In the genomic region with DNA sequence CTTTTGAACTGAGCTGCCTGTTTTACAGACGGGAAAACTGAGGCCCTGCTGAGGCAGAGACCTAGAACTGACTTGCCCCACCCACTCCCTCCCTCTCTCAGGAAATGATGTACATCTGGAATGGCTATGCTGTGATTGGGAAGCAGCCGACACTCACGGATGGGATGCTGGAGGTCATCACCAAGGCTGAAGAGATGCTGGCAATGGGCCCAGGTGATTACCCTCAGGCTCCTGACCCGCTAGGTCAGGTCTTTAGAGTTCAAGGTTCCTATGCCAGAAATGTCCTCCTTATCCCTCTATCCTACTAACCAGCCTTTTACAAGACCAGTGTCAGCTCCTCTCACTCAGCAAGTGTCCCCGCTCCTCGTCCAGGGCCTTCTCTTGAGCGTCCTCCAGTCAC, we compare ENCODE assay signal across 16 mouse cellular contexts. TPM values are rescaled to one million over a fixed set of nuclear protein-coding genes. Genes with fewer than 3 reads are reported as not detected.
DNase-seq lines count a peak whose midpoint lies in the region; ATAC-seq and TF ChIP-seq lines count a peak whose summit lies in the region.
"Had no signal": no experiment of that assay in that cellular context is flagged by ENCODE, and none has a peak within 500 bp of the region (broad histone marks: within the 10 kb centered on the region; RNA-seq: fewer than 3 reads in every experiment).

No protein-coding gene starts in this region.

- no peak for TF ChIP-seq CTCF in cerebellum, adult 2 months (IDR thresholded peaks at IDR 0.05; ENCODE audit: borderline replicate concordance, insufficient read depth, low read depth, low read length)

- no peak overlapping the region for H3K4me2 ChIP-seq in neural tube, embryonic 15.5 days
- H3K4me2 ChIP-seq in hindbrain, embryonic 14.5 days (replicated peaks), result no peak overlapping the region

- TF ChIP-seq POLR2A in cerebellum, adult 2 months (IDR thresholded peaks at IDR 0.05; ENCODE audit: borderline replicate concordance, insufficient read depth, low read length), result no peak

- no peaks in the 10 kb centered on the region for H3K36me3 ChIP-seq in neural tube, embryonic 15.5 days
- H3K36me3 ChIP-seq in hindbrain, embryonic 14.5 days (replicated peaks; ENCODE audit: control insufficient read depth, insufficient read depth), result 0 out of 2 replicates have a peak, but pooled peaks cover 3% of the 10 kb centered on the region

- H3K9ac ChIP-seq in neural tube, embryonic 15.5 days (replicated peaks), result no peak overlapping the region
- H3K9ac ChIP-seq in hindbrain, embryonic 14.5 days, result no peak overlapping the region

- peak in 1 of 2 experiments; percentile 25 for DNase-seq in cerebellum, adult 2 months
- no peak for DNase-seq in cerebellum, adult 9-11 months
- DNase-seq in kidney, adult 11 months, result peak; percentile 25
- DNase-seq in kidney, adult 18-20 months, result no peak
- peak; percentile 10 for DNase-seq in neural tube, embryonic 10.5 days (ENCODE audit: extremely low spot score, low spot score)
- no peak for DNase-seq in hindbrain, embryonic 14.5 days (ENCODE audit: low spot score)
- no peak for DNase-seq in retina, embryonic 14.5 days (ENCODE audit: low spot score)
- DNase-seq: gastrocnemius, postnatal 14 days; kidney, postnatal 14 days; lung, adult 2 months had no signal

- peaks cover 24% of the 10 kb centered on the region for H3K4me1 ChIP-seq in cerebellum, adult 2 months (ENCODE audit: control insufficient read depth, insufficient read depth, low read length)
- no peaks in the 10 kb centered on the region for H3K4me1 ChIP-seq in neural tube, embryonic 15.5 days
- no peaks in the 10 kb centered on the region for H3K4me1 ChIP-seq in hindbrain, embryonic 14.5 days (replicated peaks; ENCODE audit: control insufficient read depth, insufficient read depth, low read length)

- WGBS in cerebellum, adult 2 months, result 59% methylated on average over 7 of the region's 7 CpGs
- WGBS in neural tube, embryonic 15.5 days, result 90% methylated on average over 7 of the region's 7 CpGs
- WGBS in hindbrain, embryonic 14.5 days, result 93% methylated on average over 7 of the region's 7 CpGs

- ATAC-seq in neural tube, embryonic 15.5 days (ENCODE audit: low FRiP score), result no peak
- ATAC-seq in hindbrain, embryonic 14.5 days (ENCODE audit: low FRiP score), result no peak
- ATAC-seq: forebrain, embryonic 14.5 days had no signal

- no peaks in the 10 kb centered on the region for H3K27me3 ChIP-seq in cerebellum, adult 2 months (ENCODE audit: control insufficient read depth, insufficient read depth, low read length)
- no peaks in the 10 kb centered on the region for H3K27me3 ChIP-seq in neural tube, embryonic 15.5 days (replicated peaks)
- no peaks in the 10 kb centered on the region for H3K27me3 ChIP-seq in hindbrain, embryonic 14.5 days (ENCODE audit: control insufficient read depth, insufficient read depth, low read length)
- H3K27me3 ChIP-seq: CH12.LX; megakaryocyte, embryonic 14.5 days had no signal

- H3K9me3 ChIP-seq in neural tube, embryonic 15.5 days (replicated peaks), result no peaks in the 10 kb centered on the region
- no peaks in the 10 kb centered on the region for H3K9me3 ChIP-seq in hindbrain, embryonic 14.5 days (ENCODE audit: control insufficient read depth, low read length)
- H3K9me3 ChIP-seq: embryonic facial prominence, embryonic 10.5 days; limb, embryonic 10.5 days; megakaryocyte, embryonic 14.5 days had no signal

- 0 out of 2 replicates have a peak overlapping the region, but pooled peaks have one; percentile 5 for H3K27ac ChIP-seq in cerebellum, adult 2 months (ENCODE audit: insufficient read depth, low read length)
- H3K27ac ChIP-seq in neural tube, embryonic 15.5 days (replicated peaks), result no peak overlapping the region
- H3K27ac ChIP-seq in hindbrain, embryonic 14.5 days, result no peak overlapping the region
- H3K27ac ChIP-seq: embryonic facial prominence, embryonic 10.5 days; limb, embryonic 10.5 days had no signal

- H3K4me3 ChIP-seq in cerebellum, adult 2 months (replicated peaks; ENCODE audit: insufficient read depth, low read depth, low read length), result no peak overlapping the region
- no peak overlapping the region for H3K4me3 ChIP-seq in neural tube, embryonic 15.5 days (replicated peaks)
- no peak overlapping the region for H3K4me3 ChIP-seq in hindbrain, embryonic 14.5 days (replicated peaks; ENCODE audit: low read length)
- H3K4me3 ChIP-seq: embryonic facial prominence, embryonic 10.5 days; limb, embryonic 10.5 days had no signal

RNA-seq across cellular contexts. Expression of a gene that starts 35.7 kb away (rescaled TPM):
- 15.9 and 16.3 TPM in 2 replicates for polyA plus RNA-seq in cerebellum, adult 2 months (2012; rRNA removed)
- polyA plus RNA-seq in neural tube, embryonic 15.5 days (2015; fragmentation: Nextera tagmentation; extraction: Ambion mirVana), result 4.9 and 6.2 TPM in 2 replicates
- polyA plus RNA-seq in hindbrain, embryonic 14.5 days (2014; fragmentation: Nextera tagmentation; extraction: Ambion mirVana), result 3.3 and 3.5 TPM in 2 replicates

RNA-seq across cellular contexts. Expression of a gene that starts 42.4 kb away (rescaled TPM):
- 145 and 161 TPM in 2 replicates for polyA plus RNA-seq in cerebellum, adult 2 months (2012; rRNA removed)
- 58.1 and 67.8 TPM in 2 replicates for polyA plus RNA-seq in neural tube, embryonic 15.5 days (2015; fragmentation: Nextera tagmentation; extraction: Ambion mirVana)
- 99.2 and 114 TPM in 2 replicates for polyA plus RNA-seq in hindbrain, embryonic 14.5 days (2014; fragmentation: Nextera tagmentation; extraction: Ambion mirVana)

Comparison
In these comparisons a context has a peak if more than half of its experiments do, and no peak if none do; other contexts are left out.
1. DNase-seq: peak in kidney, adult 11 months (single experiment) and neural tube, embryonic 10.5 days (single experiment); none in cerebellum, adult 9-11 months (single experiment), kidney, adult 18-20 months (single experiment), hindbrain, embryonic 14.5 days (single experiment) and retina, embryonic 14.5 days (single experiment).